Mouse (Mus musculus): ENCODE results near the gene Ripply3. TPM values are rescaled to one million over a fixed set of nuclear protein-coding genes. Genes with fewer than 3 reads are reported as not detected.

Gene Ripply3
- 1.4 TPM for polyA plus RNA-seq (2014; fragmentation: Illumina TruSeq; extraction: RNeasy Lipid Tissue Mini Kit (QIAGEN cat#74804); ENCODE audit: low read depth, low replicate concordance)

DNA sequence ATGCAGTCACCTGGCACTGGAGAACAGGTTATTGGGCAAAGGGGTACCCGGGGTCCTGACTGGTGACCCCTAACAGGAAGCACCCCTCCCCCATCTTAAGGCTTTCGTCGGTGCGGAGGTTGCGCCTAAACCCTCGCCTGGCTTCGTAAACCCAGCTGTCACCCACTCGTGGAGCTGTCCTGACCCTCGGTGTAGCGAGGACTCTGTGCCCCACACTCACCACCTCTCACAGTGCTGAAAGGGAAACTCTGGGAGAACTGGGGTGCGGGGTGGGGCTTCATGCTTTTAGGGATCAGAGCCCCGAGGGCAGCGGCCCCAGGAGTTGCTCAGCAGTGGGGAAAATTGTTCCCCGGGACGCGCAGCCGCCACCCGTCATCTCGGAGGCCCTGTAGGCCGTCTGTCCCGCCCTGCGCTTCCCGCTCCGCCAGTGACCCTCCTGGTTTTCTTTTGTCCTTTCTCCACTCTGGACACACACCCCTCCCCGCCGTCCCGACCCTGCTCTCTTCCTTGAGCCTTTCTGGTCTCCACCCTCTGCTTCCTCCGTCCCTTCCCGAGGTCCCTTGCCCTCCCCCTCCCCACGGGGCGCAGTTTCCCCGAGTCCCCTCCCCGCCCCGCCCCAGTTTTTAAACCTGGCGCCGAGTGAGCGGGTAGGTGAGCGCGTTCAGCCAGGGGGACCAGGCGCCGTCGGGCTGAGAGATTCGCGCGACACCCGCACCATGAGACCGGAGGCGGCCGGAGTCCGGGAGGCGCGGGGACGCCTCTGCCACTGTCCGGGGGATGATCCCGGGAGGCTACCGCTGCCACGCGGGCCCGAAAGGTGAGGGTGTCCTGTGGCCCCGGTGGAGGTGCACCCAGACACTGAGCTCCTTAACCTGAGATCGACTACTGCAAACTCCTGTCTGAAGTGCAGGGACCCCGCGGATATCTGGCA, at the start of gene Ripply3:
TSS of gene Ripply3 (plus strand) at position 640 of the 931 bp plus-strand sequence.

DNA sequence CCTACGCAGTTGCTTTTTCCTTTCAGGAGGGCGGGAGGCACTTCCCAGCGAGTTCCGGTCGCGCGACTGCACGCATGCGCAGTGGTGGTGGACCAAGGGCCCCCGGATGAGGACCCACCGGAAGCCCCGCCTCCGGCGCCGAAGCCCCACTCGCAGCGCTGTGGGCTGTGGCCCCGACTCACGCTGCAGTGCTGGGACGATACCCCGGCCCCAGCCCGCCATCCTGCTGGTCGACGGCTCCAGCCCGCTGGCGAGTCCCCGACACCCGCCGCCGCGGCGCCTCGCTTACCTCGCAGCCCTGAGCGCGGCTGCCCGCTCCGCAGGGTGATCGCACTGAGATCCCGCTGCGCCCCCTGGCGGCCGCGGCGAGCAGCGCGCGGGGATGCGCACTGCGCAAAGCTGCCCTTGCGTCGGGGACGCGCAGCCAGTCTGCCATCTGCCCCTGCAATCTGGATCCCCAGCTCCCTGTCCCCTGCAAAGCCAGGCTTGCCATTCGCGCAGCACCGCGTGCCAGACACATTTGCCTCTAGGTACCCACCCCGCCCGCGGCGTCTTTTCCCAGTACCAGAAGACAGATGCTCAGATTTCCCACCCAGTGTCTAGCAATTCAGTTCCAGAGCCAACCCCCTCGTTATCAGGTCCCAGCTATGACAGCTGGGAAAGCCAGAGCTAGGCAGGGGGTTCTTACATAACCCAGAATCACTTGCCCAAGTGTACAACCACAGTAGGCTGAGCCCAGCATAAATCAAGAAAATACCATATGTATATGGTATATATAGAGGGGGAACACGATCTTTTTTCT, 14.8 kb upstream of the Ripply3 start, which contains the start of gene Hlcs:
TSS of gene Hlcs (minus strand) at position 343 of the 802 bp plus-strand sequence.

DNA sequence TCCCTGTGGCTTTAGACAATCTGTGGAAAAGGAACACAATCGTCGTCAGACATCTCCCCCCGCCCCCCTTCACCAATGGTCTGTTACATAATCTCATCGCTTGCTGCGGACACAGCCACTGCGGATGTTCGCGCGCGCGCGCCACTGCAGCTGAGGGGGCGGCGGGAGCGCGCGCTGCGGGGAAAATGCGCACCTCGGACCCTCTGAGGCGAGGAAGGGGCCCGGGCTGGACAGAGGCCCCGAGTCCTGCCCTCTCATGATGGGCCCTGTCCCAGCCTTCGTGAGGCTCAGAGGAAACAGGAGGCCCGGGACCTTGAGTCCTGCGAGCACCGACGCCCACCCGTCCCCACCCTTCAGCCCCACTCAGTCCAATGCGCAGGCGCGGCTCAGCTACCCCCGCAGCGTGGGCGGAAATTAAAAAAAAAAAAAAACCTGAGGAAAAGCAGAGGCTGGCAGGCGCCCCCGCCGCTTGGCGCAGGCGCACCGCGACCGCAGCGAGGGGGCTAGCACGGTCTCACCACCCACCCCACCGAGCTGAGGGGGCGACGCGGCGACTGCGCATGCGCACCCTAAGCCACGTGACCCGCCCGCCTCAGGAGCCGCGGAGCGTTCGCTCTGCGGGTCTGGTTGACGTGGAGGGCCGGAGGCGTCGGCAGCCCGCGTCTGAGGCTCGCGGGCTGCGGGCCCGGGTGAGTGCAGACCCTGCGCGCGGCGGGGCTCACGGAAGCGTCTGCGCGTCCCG, 42.1 kb downstream of the Ripply3 start, which contains the start of gene Ttc3:
TSS of gene Ttc3 (plus strand) at position 446 of the 742 bp plus-strand sequence.

DNA sequence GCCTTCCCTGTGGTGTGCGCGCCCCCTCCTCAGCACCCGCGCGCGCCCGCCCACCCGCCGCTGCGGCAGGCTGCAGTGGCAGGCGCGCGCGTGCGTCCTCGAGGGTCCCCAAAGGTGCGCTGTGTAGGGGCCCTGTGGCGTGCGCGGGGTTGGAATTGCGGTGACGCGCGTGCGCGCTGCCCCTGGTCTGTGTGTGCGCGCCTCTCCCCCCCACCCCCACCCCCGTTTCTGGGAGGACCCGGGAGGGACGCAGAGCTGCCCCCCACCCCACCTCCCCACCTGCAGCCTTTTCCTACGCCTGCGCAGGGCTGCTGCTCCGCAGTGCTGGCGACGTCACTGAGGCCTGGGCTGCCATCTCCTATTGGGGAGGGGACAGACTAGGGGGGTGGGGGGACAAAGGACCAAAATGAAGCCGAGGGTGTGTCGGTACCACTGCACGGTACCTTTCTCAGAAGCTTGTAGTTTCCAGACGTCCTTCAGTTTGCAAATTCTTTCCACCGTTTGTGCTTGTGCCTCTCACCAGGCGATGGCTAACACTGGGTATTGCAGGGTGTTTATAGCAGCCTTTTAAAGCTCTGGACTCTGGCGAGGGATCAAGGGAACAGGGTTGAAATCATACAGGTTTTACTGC, 43.2 kb downstream of the Ripply3 start, which contains the start of gene Pigp:
TSS of gene Pigp (minus strand) at position 542 of the 631 bp plus-strand sequence.

Other genes with a start within 250 kb of the Ripply3 start
- gene Sim2, start 243.5 kb upstream of the Ripply3 start, polyA plus RNA-seq (2014; fragmentation: Illumina TruSeq; extraction: RNeasy Lipid Tissue Mini Kit (QIAGEN cat#74804); ENCODE audit: low read depth, low replicate concordance) = not detected
- 8.4 TPM for gene Hlcs, start 14.8 kb upstream of the Ripply3 start, polyA plus RNA-seq (2014; fragmentation: Illumina TruSeq; extraction: RNeasy Lipid Tissue Mini Kit (QIAGEN cat#74804); ENCODE audit: low read depth, low replicate concordance)
- gene Ttc3, start 42.2 kb downstream of the Ripply3 start, polyA plus RNA-seq (2014; fragmentation: Illumina TruSeq; extraction: RNeasy Lipid Tissue Mini Kit (QIAGEN cat#74804); ENCODE audit: low read depth, low replicate concordance) = 142 TPM
- 407 TPM for gene Pigp, start 43.4 kb downstream of the Ripply3 start, polyA plus RNA-seq (2014; fragmentation: Illumina TruSeq; extraction: RNeasy Lipid Tissue Mini Kit (QIAGEN cat#74804); ENCODE audit: low read depth, low replicate concordance)
- gene Vps26c, start 198.4 kb downstream of the Ripply3 start, polyA plus RNA-seq (2014; fragmentation: Illumina TruSeq; extraction: RNeasy Lipid Tissue Mini Kit (QIAGEN cat#74804); ENCODE audit: low read depth, low replicate concordance) = 19.3 TPM
- 53.8 TPM for gene Dyrk1a, start 241.6 kb downstream of the Ripply3 start, polyA plus RNA-seq (2014; fragmentation: Illumina TruSeq; extraction: RNeasy Lipid Tissue Mini Kit (QIAGEN cat#74804); ENCODE audit: low read depth, low replicate concordance)

All from sigmoid colon, adult 10 weeks (tissue).